Mouse (Mus musculus) neural tube, embryonic 11.5 days (tissue): Measurements from ENCODE around the gene Zc3h7a. TPM values are rescaled to one million over a fixed set of nuclear protein-coding genes. Genes with fewer than 3 reads are reported as not detected.

Experiments
- ATAC-seq: fragments of 200-750 bp; cut with Nextera tagmentation; 2 replicates; pipeline ENCODE4 v1.8.0; 2017; ENCODE audit warnings: moderate number of reproducible peaks, mild to moderate bottlenecking, moderate TSS enrichment, moderate library complexity; ENCODE audit not compliant: insufficient read depth, low FRiP score, low TSS enrichment
- DNase-seq: peaks from one replicate; pipeline ENCODE4 v3.0.0-alpha.2; 2015; ENCODE audit warnings: low spot score
- H3K27ac ChIP-seq: fragments of 300-500 bp; sonication (generic); 2 replicates; pipeline ENCODE4 v1.5.1; 2014; ENCODE audit warnings: low read depth, mild to moderate bottlenecking, low read length
- H3K27me3 ChIP-seq: fragments of 300-500 bp; sonication (generic); 2 replicates; pipeline ENCODE4 v1.6.1; 2014; ENCODE audit warnings: mild to moderate bottlenecking, low read length, mixed read lengths; ENCODE audit not compliant: control insufficient read depth, insufficient read depth
- H3K36me3 ChIP-seq: fragments of 300-500 bp; sonication (generic); 2 replicates; pipeline ENCODE4 v1.6.1; 2014; ENCODE audit warnings: mild to moderate bottlenecking, low read length, moderate library complexity, mixed read lengths; ENCODE audit not compliant: control insufficient read depth, insufficient read depth
- H3K4me1 ChIP-seq: fragments of 300-500 bp; sonication (generic); 2 replicates; pipeline ENCODE4 v1.6.1; 2014; ENCODE audit warnings: low read length, mixed read lengths; ENCODE audit not compliant: control insufficient read depth, insufficient read depth
- H3K4me2 ChIP-seq: fragments of 300-500 bp; sonication (generic); 2 replicates; pipeline ENCODE4 v1.6.1; 2014; ENCODE audit warnings: low read depth, mild to moderate bottlenecking, moderate library complexity
- H3K4me3 ChIP-seq: fragments of 300-500 bp; sonication (generic); 2 replicates; pipeline ENCODE4 v1.5.1; 2014; ENCODE audit warnings: low read depth, low read length
- H3K9ac ChIP-seq: fragments of 300-500 bp; sonication (generic); 2 replicates; pipeline ENCODE4 v1.6.1; 2014; ENCODE audit warnings: mild to moderate bottlenecking, low read length
- H3K9me3 ChIP-seq: fragments of 300-500 bp; sonication (generic); 2 replicates; pipeline ENCODE4 v1.6.1; 2016; ENCODE audit warnings: low read length; ENCODE audit not compliant: control insufficient read depth
- WGBS: fragments of 180-500 bp; shearing (Covaris S2); extraction: QIAGEN DNeasy Blood & Tissue Kit; methylation state at CpG from one replicate; pipeline ENCODE4 v1.1.7; 2014; 5-methylcytosine and 5-hydroxymethylcytosine counted together
- polyA plus RNA-seq: library from polyadenylated mRNA; unstranded; fragments of >200 nt; fragmentation: Nextera tagmentation; extraction: Ambion mirVana; gene quantifications from 2 replicates; pipeline ENCODE4 v1.2.1, GENCODE M21; 2014

The Zc3h7a gene
- polyA plus RNA-seq, 1 experiment from 2014 or later, result 93.5 TPM

DNA sequence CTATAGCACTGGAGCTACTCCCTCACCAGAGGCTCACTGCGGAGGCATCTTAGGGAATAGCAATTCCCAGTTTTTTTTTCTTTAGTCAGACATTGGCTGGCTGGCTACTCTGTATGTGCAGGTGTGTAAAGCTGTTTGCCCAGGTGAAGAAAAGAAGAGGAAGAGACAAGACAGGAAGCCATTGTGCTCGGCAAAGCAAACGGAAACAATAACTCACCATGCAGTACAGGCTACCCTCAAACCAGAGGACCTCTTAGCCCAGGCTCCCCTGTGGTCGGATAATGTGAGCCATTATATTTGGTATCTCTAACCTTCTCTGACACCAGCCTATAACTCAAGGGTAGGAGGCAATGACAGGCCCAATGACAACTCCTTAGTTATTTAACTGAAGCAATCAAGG lies 20.9 kb upstream of the Zc3h7a start:
- H3K27me3 ChIP-seq, result no peaks in the 10 kb centered on the region
- no peak overlapping the region for H3K4me3 ChIP-seq
- peaks cover 25% of the 10 kb centered on the region for H3K36me3 ChIP-seq
- no peak for DNase-seq
- H3K27ac ChIP-seq, result no peak overlapping the region
- H3K9me3 ChIP-seq, result no peaks in the 10 kb centered on the region
- WGBS, result 90% methylated on average over 4 of the region's 4 CpGs
- H3K4me1 ChIP-seq, result peaks cover 3% of the 10 kb centered on the region; the same call in 1 of the 2 replicates
- no peak overlapping the region for H3K9ac ChIP-seq
- H3K4me2 ChIP-seq, result no peak overlapping the region
- no peak for ATAC-seq

DNA sequence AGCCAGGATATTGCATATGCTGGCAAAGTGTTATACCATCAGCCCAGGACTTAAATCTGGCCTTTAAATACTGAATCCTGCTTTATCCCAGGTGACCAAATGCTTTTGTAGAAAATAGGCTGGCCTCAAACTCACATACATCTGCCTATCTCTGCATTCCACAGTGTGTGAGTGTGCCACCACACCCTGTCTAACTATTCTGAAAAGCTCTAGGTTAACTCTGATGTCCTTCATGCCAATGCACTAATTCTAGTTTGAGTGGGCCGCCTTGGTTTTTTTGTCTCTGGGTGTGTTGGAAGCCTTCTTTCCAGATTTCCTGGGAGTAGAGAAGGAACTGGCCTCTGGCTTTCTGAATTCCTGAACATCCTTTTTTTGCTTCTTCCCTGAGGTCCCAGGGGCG lies 17.0 kb upstream of the Zc3h7a start:
- H3K4me1 ChIP-seq, result no peaks in the 10 kb centered on the region
- no peak overlapping the region for H3K27ac ChIP-seq
- DNase-seq (no peak), ATAC-seq (no peak)
- 96% methylated on average over 2 of the region's 2 CpGs for WGBS
- no peaks in the 10 kb centered on the region for H3K9me3 ChIP-seq
- no peak overlapping the region for H3K4me3 ChIP-seq
- no peak overlapping the region for H3K4me2 ChIP-seq
- H3K27me3 ChIP-seq, result no peaks in the 10 kb centered on the region
- H3K9ac ChIP-seq, result no peak overlapping the region
- peaks cover 17% of the 10 kb centered on the region for H3K36me3 ChIP-seq

- Histone ChIP-seq H3K9me3 (no peaks in the 10 kb centered on the region), H3K4me3 (no peak overlapping the region), H3K4me1 (no peaks in the 10 kb centered on the region), H3K27me3 (no peaks in the 10 kb centered on the region), H3K4me2 (no peak overlapping the region), H3K9ac (no peak overlapping the region), H3K36me3 (peaks cover 9% of the 10 kb centered on the region), H3K27ac (no peak overlapping the region)
- ATAC-seq, result no peak
- 92% methylated on average over 7 of the region's 7 CpGs for WGBS
- no peak for DNase-seq
These were observed 14.0 kb upstream of the Zc3h7a start for GRCm38 (mm10) chr16:11190150-11190549.

GRCm38 (mm10) chr16:11177404-11177803 lies 1.2 kb upstream of the Zc3h7a start:
- DNase-seq (no peak), ATAC-seq (no peak)
- H3K9ac ChIP-seq, result no peak overlapping the region
- H3K36me3 ChIP-seq, result no peaks in the 10 kb centered on the region
- 79% methylated on average over 2 of the region's 2 CpGs for WGBS
- peaks cover 6% of the 10 kb centered on the region; the same call in 1 of the 2 replicates for H3K4me1 ChIP-seq
- no peaks in the 10 kb centered on the region for H3K27me3 ChIP-seq
- H3K27ac ChIP-seq, result no peak overlapping the region
- H3K9me3 ChIP-seq, result no peaks in the 10 kb centered on the region
- H3K4me3 ChIP-seq, result no peak overlapping the region
- H3K4me2 ChIP-seq, result no peak overlapping the region

GRCm38 (mm10) chr16:11176884-11177244 lies 671 bp upstream of the Zc3h7a start:
- 6% methylated on average over 4 of the region's 4 CpGs for WGBS
- Histone ChIP-seq H3K9me3 (no peaks in the 10 kb centered on the region), H3K4me3 (peak overlapping the region; percentile 88), H3K4me2 (peak overlapping the region; percentile 73), H3K27ac (no peak overlapping the region), H3K4me1 (peaks cover 6% of the 10 kb centered on the region; the same call in 1 of the 2 replicates), H3K27me3 (no peaks in the 10 kb centered on the region), H3K9ac (peak overlapping the region; percentile 80), H3K36me3 (no peaks in the 10 kb centered on the region)
- ATAC-seq (no peak), DNase-seq (no peak)

DNA sequence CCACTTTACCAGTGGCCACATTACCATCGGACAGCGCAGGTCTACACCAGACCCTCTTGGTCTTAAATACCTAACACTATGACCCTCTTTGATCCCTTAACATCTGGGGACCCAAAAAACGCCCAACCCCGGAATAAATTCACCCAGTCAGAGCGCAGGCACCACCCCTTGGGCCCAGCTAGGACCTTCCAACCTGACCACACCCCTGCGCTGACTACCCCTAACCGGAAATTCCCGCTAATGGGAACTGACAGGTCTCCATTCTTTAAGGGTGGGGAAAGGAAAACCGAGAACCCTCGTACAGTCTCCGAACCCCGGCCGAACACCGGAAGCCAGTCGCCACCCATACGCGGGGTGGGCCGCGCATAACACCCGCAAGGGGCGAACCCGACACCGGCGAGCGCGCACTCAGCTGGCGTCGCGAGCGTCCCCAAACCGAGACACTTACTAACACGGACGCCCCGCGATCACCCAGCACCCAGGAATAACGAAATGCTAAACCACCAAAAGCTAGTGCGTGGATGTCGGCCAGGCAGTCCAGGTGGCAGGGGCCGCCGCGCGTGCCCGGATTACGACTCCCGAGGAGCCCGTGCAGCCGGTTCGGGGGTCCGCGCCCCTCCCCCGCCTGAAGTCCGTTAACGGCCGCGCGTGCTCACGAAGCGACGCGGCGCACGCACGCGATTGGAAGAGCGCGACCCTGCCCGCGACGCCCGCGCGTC lies 545 bp downstream of the Zc3h7a start:
- H3K4me1 ChIP-seq, result peaks cover 6% of the 10 kb centered on the region; the same call in 1 of the 2 replicates
- DNase-seq, result peak; percentile 69
- ATAC-seq, result peak; percentile 65
- H3K36me3 ChIP-seq, result no peaks in the 10 kb centered on the region
- H3K9me3 ChIP-seq, result no peaks in the 10 kb centered on the region
- H3K4me3 ChIP-seq, result peak overlapping the region; percentile 88
- H3K9ac ChIP-seq, result peak overlapping the region; percentile 80
- H3K27ac ChIP-seq, result peak overlapping the region; percentile 79
- no peaks in the 10 kb centered on the region for H3K27me3 ChIP-seq
- H3K4me2 ChIP-seq, result peak overlapping the region; percentile 73
- WGBS, result under 1% methylated on average over 66 of the region's 72 CpGs

- Histone ChIP-seq H3K27me3 (no peaks in the 10 kb centered on the region), H3K36me3 (no peaks in the 10 kb centered on the region), H3K9ac (peak overlapping the region; percentile 80), H3K27ac (0 out of 2 replicates have a peak overlapping the region, but pooled peaks have one; percentile 79), H3K4me2 (peak overlapping the region; percentile 73), H3K9me3 (no peaks in the 10 kb centered on the region), H3K4me1 (peaks cover 6% of the 10 kb centered on the region; the same call in 1 of the 2 replicates), H3K4me3 (peak overlapping the region; percentile 88)
- 17% methylated on average over 9 of the region's 9 CpGs for WGBS
- no peak for ATAC-seq
- DNase-seq, result peak; percentile 24
These were observed 1.1 kb downstream of the Zc3h7a start for GRCm38 (mm10) chr16:11175100-11175488.

DNA sequence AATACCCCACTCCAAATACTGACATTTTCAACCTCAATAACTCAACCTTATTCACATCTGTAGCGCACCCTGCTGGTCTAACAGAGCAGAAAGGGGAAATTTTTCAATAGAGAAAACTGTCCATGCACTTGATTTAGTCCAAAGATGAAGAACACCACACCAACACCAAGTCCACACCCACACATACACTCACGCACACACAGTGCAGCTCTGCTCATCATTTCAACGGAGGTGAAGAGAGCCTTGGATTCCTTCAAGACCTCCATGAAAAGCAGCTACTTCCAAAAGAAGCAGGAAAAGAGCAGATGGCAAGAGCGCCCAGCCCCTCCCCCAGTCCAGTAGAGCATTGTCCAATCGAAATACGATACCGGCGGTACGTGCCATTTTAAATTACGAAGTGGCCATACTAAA lies 1.5 kb downstream of the Zc3h7a start:
- H3K4me3 ChIP-seq, result peak overlapping the region; percentile 88
- H3K4me2 ChIP-seq, result peak overlapping the region; percentile 73
- no peak overlapping the region for H3K27ac ChIP-seq
- H3K36me3 ChIP-seq, result no peaks in the 10 kb centered on the region
- H3K9me3 ChIP-seq, result no peaks in the 10 kb centered on the region
- peaks cover 6% of the 10 kb centered on the region; the same call in 1 of the 2 replicates for H3K4me1 ChIP-seq
- no peaks in the 10 kb centered on the region for H3K27me3 ChIP-seq
- ATAC-seq, result no peak
- 16% methylated on average over 10 of the region's 10 CpGs for WGBS
- peak overlapping the region; percentile 80 for H3K9ac ChIP-seq
- DNase-seq, result peak; percentile 75

- Histone ChIP-seq H3K9ac (no peak overlapping the region), H3K27ac (no peak overlapping the region), H3K4me2 (no peak overlapping the region), H3K4me1 (peaks cover 6% of the 10 kb centered on the region; the same call in 1 of the 2 replicates), H3K4me3 (no peak overlapping the region), H3K9me3 (no peaks in the 10 kb centered on the region), H3K36me3 (no peaks in the 10 kb centered on the region), H3K27me3 (no peaks in the 10 kb centered on the region)
- ATAC-seq (no peak), DNase-seq (no peak)
- 92% methylated on average over 6 of the region's 6 CpGs for WGBS
These were observed 4.5 kb downstream of the Zc3h7a start for GRCm38 (mm10) chr16:11171679-11172078.
